Mouse (Mus musculus) forebrain, embryonic 15.5 days (tissue): ENCODE measurements around the gene Plekha8. TPM values are rescaled to one million over a fixed set of nuclear protein-coding genes. Genes with fewer than 3 reads are reported as not detected.

Experiments
- ATAC-seq: fragments of 200-750 bp; cut with Nextera tagmentation; replicated peaks from 2 replicates; pipeline ENCODE4 v1.8.0; 2017; ENCODE audit warnings: mild to moderate bottlenecking, moderate TSS enrichment, moderate library complexity
- H3K27ac ChIP-seq: fragments of 300-500 bp; sonication (generic); replicated peaks from 2 replicates; pipeline ENCODE4 v1.5.1; 2015; ENCODE audit warnings: mild to moderate bottlenecking, inconsistent platforms
- H3K27me3 ChIP-seq: fragments of 300-500 bp; sonication (generic); 2 replicates; pipeline ENCODE4 v1.6.1; 2015; ENCODE audit warnings: inconsistent platforms
- H3K36me3 ChIP-seq: fragments of 300-500 bp; sonication (generic); 2 replicates; pipeline ENCODE4 v1.6.1; 2015; ENCODE audit warnings: mild to moderate bottlenecking, inconsistent platforms
- H3K4me1 ChIP-seq: fragments of 300-500 bp; sonication (generic); 2 replicates; pipeline ENCODE4 v1.6.1; 2015; ENCODE audit warnings: inconsistent platforms
- H3K4me2 ChIP-seq: fragments of 300-500 bp; sonication (generic); replicated peaks from 2 replicates; pipeline ENCODE4 v1.6.1; 2015; ENCODE audit warnings: mild to moderate bottlenecking, inconsistent platforms
- H3K4me3 ChIP-seq: fragments of 300-500 bp; sonication (generic); 2 replicates; pipeline ENCODE4 v1.5.1; 2015; ENCODE audit warnings: mild to moderate bottlenecking, inconsistent platforms
- H3K9ac ChIP-seq: fragments of 300-500 bp; sonication (generic); replicated peaks from 2 replicates; pipeline ENCODE4 v1.6.1; 2015; ENCODE audit warnings: mild to moderate bottlenecking, inconsistent platforms
- H3K9me3 ChIP-seq: fragments of 300-500 bp; sonication (generic); 2 replicates; pipeline ENCODE4 v1.6.1; 2016; ENCODE audit warnings: inconsistent platforms
- WGBS: fragments of 180-500 bp; shearing (Covaris S2); methylation state at CpG from one replicate; pipeline ENCODE4 v1.1.7; 2015; ENCODE audit warnings: mixed read lengths; 5-methylcytosine and 5-hydroxymethylcytosine counted together
- polyA plus RNA-seq: library from polyadenylated mRNA; unstranded; fragments of >200 nt; fragmentation: Nextera tagmentation; extraction: Ambion mirVana; gene quantifications from 2 replicates; pipeline ENCODE4 v1.2.1, GENCODE M21; 2015

Plekha8 gene
- polyA plus RNA-seq, 1 experiment from 2014 or later, result 10.2 TPM

GRCm38 (mm10) chr6:54691368-54692116, 96.6 kb downstream of the Plekha8 start:
- Histone ChIP-seq H3K36me3 (peaks cover 54% of the 10 kb centered on the region), H3K27ac (no peak overlapping the region), H3K4me3 (no peak overlapping the region), H3K9ac (no peak overlapping the region), H3K9me3 (no peaks in the 10 kb centered on the region), H3K4me2 (no peak overlapping the region), H3K4me1 (no peaks in the 10 kb centered on the region), H3K27me3 (no peaks in the 10 kb centered on the region)
- ATAC-seq, result no peak
- 83% methylated on average over 14 of the region's 14 CpGs for WGBS

GRCm38 (mm10) chr6:54692201-54692600, 97.3 kb downstream of the Plekha8 start:
- Histone ChIP-seq H3K36me3 (peaks cover 55% of the 10 kb centered on the region), H3K27me3 (no peaks in the 10 kb centered on the region), H3K4me1 (no peaks in the 10 kb centered on the region), H3K27ac (no peak overlapping the region), H3K4me2 (no peak overlapping the region), H3K9me3 (no peaks in the 10 kb centered on the region), H3K9ac (no peak overlapping the region), H3K4me3 (no peak overlapping the region)
- ATAC-seq, result no peak
- 52% methylated on average over 1 of the region's 1 CpGs for WGBS

GRCm38 (mm10) chr6:54693286-54693685, 98.4 kb downstream of the Plekha8 start:
- no peaks in the 10 kb centered on the region for H3K27me3 ChIP-seq
- no peak for ATAC-seq
- WGBS, result 84% methylated on average over 6 of the region's 6 CpGs
- H3K9ac ChIP-seq, result no peak overlapping the region
- no peaks in the 10 kb centered on the region for H3K9me3 ChIP-seq
- H3K4me1 ChIP-seq, result no peaks in the 10 kb centered on the region
- no peak overlapping the region for H3K4me2 ChIP-seq
- no peak overlapping the region for H3K27ac ChIP-seq
- no peak overlapping the region for H3K4me3 ChIP-seq
- H3K36me3 ChIP-seq, result peaks cover 55% of the 10 kb centered on the region

Other genes starting within 250 kb of the Plekha8 start
- 3.6 and 4.6 TPM in 2 replicates for gene Wipf3, start 165.5 kb upstream of the Plekha8 start, polyA plus RNA-seq
- gene Scrn1, start 28.6 kb upstream of the Plekha8 start, polyA plus RNA-seq, result 135 TPM in 2 replicates
- gene Fkbp14, start 2.2 kb downstream of the Plekha8 start, polyA plus RNA-seq, result 6.6 and 7.4 TPM in 2 replicates
- 121 and 129 TPM in 2 replicates for gene Mturn, start 86.5 kb downstream of the Plekha8 start, polyA plus RNA-seq
- 18.4 and 22.0 TPM in 2 replicates for gene Znrf2, start 221.8 kb downstream of the Plekha8 start, polyA plus RNA-seq